Mouse (Mus musculus) E14TG2a.4 (cell line): ENCODE measurements at regions not wholly inside any gene's neighbourhood (a gene's known extent, or its start where the extent isn't known, plus 50 kb on each side); places are given as distances from the start of the nearest gene placed in this dataset.

Source experiments
- H3K27me3 ChIP-seq: 2 replicates; pipeline ENCODE4 v1.6.1; 2014; ENCODE audit warnings: low read length, control low read depth; ENCODE audit not compliant: insufficient read depth
- H3K36me3 ChIP-seq: 2 replicates; pipeline ENCODE4 v1.6.1; 2014; ENCODE audit warnings: low read length, control low read depth; ENCODE audit not compliant: insufficient read depth
- H3K4me1 ChIP-seq: replicated peaks from 2 replicates; pipeline ENCODE4 v1.6.1; 2014; ENCODE audit warnings: low read depth, low read length, control low read depth
- H3K4me3 ChIP-seq: replicated peaks from 2 replicates; pipeline ENCODE4 v1.5.1; 2014; ENCODE audit warnings: mild to moderate bottlenecking, low read length
- H3K9me3 ChIP-seq: 2 replicates; pipeline ENCODE4 v1.6.1; 2014; ENCODE audit warnings: low read length, control low read depth
- CTCF ChIP-seq: conservative IDR thresholded peaks from 2 replicates; pipeline ENCODE4 v1.5.1; 2014; ENCODE audit warnings: low read length
- NANOG ChIP-seq: IDR thresholded peaks from 2 replicates; pipeline ENCODE4 v1.6.1; 2014; ENCODE audit warnings: borderline replicate concordance, low read length, mixed read lengths
- POU5F1 ChIP-seq: IDR thresholded peaks from 2 replicates; pipeline ENCODE4 v1.6.1; 2014; ENCODE audit warnings: low read length, borderline replicate concordance

DNA sequence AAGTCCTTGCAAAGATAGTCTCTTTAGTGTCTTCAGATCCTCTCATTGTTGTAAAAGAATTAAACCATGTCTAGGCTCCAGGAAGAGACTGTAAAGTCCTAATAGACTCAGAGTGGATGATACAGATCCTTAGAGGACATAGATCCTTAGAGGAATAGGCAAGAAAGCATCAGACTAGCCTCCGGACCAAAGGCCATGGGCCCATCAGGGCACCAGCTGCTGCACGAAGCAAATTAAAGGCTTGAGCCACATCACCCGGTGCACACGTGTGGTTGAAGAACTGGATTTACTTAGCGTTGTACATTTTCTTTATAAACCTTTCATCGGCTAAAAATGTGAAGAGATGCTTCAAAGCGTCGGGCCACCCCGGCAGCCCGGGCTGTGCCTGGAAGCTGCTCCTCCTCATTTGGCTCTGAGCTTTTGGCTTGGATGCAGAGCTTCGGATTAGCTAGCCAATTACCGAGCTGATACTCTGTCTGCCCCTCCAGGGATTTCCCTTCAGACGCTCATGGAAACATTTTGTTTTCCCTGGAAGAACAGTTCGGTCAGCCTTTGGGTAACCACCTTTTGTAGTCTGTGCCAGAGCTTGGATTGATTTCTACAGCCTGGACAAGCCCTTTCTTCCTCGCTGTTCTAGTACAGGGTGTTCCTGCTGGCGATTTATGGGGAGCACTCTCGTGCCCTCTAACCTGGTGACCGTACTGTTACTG, 259.0 kb upstream of the Slc30a5 start:
- H3K4me1 ChIP-seq: no peaks in the 10 kb centered on the region
- H3K36me3 ChIP-seq: no peaks in the 10 kb centered on the region
- H3K4me3 ChIP-seq: no peak overlapping the region
- H3K9me3 ChIP-seq: peaks cover 8% of the 10 kb centered on the region; the same call in 1 of the 2 replicates
- no peak for TF ChIP-seq CTCF
- TF ChIP-seq NANOG: no peak
- TF ChIP-seq POU5F1: no peak
- no peaks in the 10 kb centered on the region for H3K27me3 ChIP-seq

DNA sequence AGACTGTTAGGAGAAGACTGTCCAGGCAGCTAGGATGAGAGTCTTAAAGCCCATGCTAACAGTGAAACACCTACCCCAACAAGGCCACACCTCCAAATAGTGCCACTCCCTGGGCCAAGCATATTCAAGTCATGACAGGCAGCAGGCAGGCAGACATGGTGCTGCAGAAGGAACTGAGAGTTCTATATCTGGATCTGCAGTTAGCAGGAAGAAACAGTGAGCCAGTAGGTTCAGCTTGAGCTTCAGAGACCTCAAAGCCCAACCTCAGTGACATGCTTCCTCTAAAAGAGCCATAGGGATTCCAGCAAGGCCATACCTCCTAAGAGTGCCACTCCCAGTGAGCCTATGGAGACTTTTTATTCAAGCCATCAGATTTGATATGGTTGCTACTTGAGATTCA, 252.0 kb upstream of the Slc30a5 start:
- no peaks in the 10 kb centered on the region for H3K27me3 ChIP-seq
- no peaks in the 10 kb centered on the region for H3K4me1 ChIP-seq
- TF ChIP-seq NANOG (no peak), CTCF (no peak), POU5F1 (no peak)
- H3K4me3 ChIP-seq: no peak overlapping the region
- H3K9me3 ChIP-seq: no peaks in the 10 kb centered on the region
- H3K36me3 ChIP-seq: no peaks in the 10 kb centered on the region

- Histone ChIP-seq H3K36me3 (no peaks in the 10 kb centered on the region), H3K27me3 (no peaks in the 10 kb centered on the region), H3K9me3 (no peaks in the 10 kb centered on the region), H3K4me1 (no peaks in the 10 kb centered on the region), H3K4me3 (no peak overlapping the region)
- TF ChIP-seq POU5F1 (no peak), CTCF (no peak)
These were observed 251.0 kb upstream of the Slc30a5 start for GRCm38 (mm10) chr13:101084193-101084592.

- H3K4me3 ChIP-seq: no peak overlapping the region
- no peaks in the 10 kb centered on the region for H3K36me3 ChIP-seq
- TF ChIP-seq POU5F1: no peak
- no peak for TF ChIP-seq NANOG
- no peak for TF ChIP-seq CTCF
- H3K27me3 ChIP-seq: no peaks in the 10 kb centered on the region
- H3K4me1 ChIP-seq: no peaks in the 10 kb centered on the region
- H3K9me3 ChIP-seq: no peaks in the 10 kb centered on the region
These were observed 250.2 kb upstream of the Slc30a5 start for GRCm38 (mm10) chr13:101083416-101083815.

- Histone ChIP-seq H3K4me3 (no peak overlapping the region), H3K27me3 (no peaks in the 10 kb centered on the region)
- TF ChIP-seq CTCF: no peak
- TF ChIP-seq NANOG: no peak
These were observed 235.3 kb upstream of the Slc30a5 start for GRCm38 (mm10) chr13:101068489-101068888.

DNA sequence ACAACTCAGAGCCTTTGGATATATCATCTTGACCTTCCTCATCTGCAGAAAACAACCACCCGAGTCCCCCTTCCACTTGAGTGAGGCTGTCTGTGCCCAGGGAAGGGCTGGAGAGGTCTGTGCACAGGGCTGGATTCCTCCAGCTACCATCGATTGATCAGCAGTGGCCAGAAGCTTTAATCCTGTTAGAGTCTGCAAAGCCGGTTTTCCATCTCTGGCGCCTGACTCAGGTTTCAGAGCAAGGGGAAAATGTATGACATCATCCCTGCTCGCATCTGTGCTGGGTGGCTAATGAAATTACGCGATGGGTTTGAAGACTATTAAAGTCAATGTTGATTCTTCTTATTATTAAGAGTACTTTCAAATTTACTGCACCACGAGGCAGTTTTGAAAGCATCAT, 229.4 kb upstream of the Slc30a5 start:
- no peaks in the 10 kb centered on the region for H3K27me3 ChIP-seq
- no peak overlapping the region for H3K4me3 ChIP-seq
- no peaks in the 10 kb centered on the region for H3K4me1 ChIP-seq
- TF ChIP-seq NANOG: no peak
- no peak for TF ChIP-seq CTCF
- no peak for TF ChIP-seq POU5F1
- peaks cover 8% of the 10 kb centered on the region; the same call in 1 of the 2 replicates for H3K9me3 ChIP-seq
- H3K36me3 ChIP-seq: no peaks in the 10 kb centered on the region

More at GRCm38 (mm10) chr13:101068489-101068888, 235.3 kb upstream of the Slc30a5 start:
- no peaks in the 10 kb centered on the region for H3K36me3 ChIP-seq
- no peaks in the 10 kb centered on the region for H3K4me1 ChIP-seq
- peaks cover 7% of the 10 kb centered on the region; the same call in 1 of the 2 replicates for H3K9me3 ChIP-seq

DNA sequence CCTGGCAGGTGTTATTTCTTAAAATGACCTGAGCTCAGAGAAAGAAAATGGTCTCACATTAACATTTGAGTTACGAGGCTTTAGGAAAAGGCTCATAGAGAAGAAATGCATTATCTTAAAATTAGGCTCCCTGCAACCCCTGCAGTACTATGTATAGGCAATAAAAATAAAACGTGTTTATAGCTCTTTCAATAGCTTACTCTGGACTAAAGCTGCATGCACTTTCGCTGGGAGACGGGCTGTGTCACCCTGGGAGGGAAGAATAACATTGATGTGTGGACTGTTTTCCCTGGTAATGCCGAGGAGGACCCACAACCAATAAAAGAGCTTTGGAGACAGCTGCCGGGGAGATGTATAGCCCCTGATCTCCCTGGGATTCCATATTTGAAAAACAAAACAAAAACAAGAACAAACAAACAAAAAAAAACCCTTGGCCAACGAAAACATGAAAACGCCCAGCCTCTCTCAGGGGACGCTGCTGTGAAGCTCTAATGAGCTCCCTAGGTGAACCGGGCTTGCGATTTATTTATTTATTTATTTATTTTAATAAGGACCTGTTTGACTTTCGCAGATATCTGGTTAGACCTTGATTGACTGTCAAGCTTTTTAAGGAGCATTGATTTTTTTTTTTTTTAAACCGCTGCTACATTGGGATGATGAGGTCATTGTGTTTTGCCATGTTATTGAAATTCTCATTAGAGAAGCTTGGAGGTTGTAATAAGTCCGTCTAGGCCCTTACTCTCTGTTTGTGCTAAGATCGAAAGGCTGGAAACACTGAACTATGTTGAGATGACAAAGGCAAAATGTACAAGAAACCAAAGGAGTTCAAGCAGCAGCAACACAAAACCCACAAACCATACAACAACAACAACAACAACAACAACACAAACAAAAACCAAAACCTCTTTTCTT, 228.3 kb upstream of the Slc30a5 start:
- no peaks in the 10 kb centered on the region for H3K4me1 ChIP-seq
- no peaks in the 10 kb centered on the region for H3K36me3 ChIP-seq
- H3K9me3 ChIP-seq: peaks cover 8% of the 10 kb centered on the region; the same call in 1 of the 2 replicates
- TF ChIP-seq NANOG: no peak
- TF ChIP-seq POU5F1: no peak
- no peak for TF ChIP-seq CTCF
- H3K27me3 ChIP-seq: no peaks in the 10 kb centered on the region
- H3K4me3 ChIP-seq: no peak overlapping the region

GRCm38 (mm10) chr13:101049511-101049910, 216.3 kb upstream of the Slc30a5 start:
- H3K9me3 ChIP-seq: no peaks in the 10 kb centered on the region
- no peaks in the 10 kb centered on the region for H3K4me1 ChIP-seq
- H3K27me3 ChIP-seq: no peaks in the 10 kb centered on the region
- H3K4me3 ChIP-seq: no peak overlapping the region
- no peaks in the 10 kb centered on the region for H3K36me3 ChIP-seq
- no peak for TF ChIP-seq NANOG
- no peak for TF ChIP-seq CTCF
